Mouse (Mus musculus): Measurements from ENCODE around the gene Fancd2. TPM values are rescaled to one million over a fixed set of nuclear protein-coding genes. Genes with fewer than 3 reads are reported as not detected.

Gene Fancd2
- polyA plus RNA-seq, 1 experiment from 2014 or later, result 10.4 TPM

Small RNA genes within 50 kb of the gene (microRNA-seq; reads per million reads assigned to microRNA genes)
- gene Gm23365, result not detected

Other genes starting within 250 kb of the Fancd2 start
- 0.39 and 0.42 TPM in 2 replicates for gene Cpne9, start 249.4 kb upstream of the Fancd2 start, polyA plus RNA-seq (2016; fragmentation: Nextera tagmentation; extraction: Ambion mirVana)
- gene Brpf1, start 224.5 kb upstream of the Fancd2 start, polyA plus RNA-seq (2016; fragmentation: Nextera tagmentation; extraction: Ambion mirVana), result 28.2 and 28.4 TPM in 2 replicates
- gene Ogg1, start 204.7 kb upstream of the Fancd2 start, polyA plus RNA-seq (2016; fragmentation: Nextera tagmentation; extraction: Ambion mirVana), result 11.1 and 12.0 TPM in 2 replicates
- gene Camk1, start 187.7 kb upstream of the Fancd2 start, polyA plus RNA-seq (2016; fragmentation: Nextera tagmentation; extraction: Ambion mirVana), result 72.5 and 78.4 TPM in 2 replicates
- 64.5 and 66.0 TPM in 2 replicates for gene Tada3, start 153.8 kb upstream of the Fancd2 start, polyA plus RNA-seq (2016; fragmentation: Nextera tagmentation; extraction: Ambion mirVana)
- gene Arpc4, start 153.6 kb upstream of the Fancd2 start, polyA plus RNA-seq (2016; fragmentation: Nextera tagmentation; extraction: Ambion mirVana), result 363 and 371 TPM in 2 replicates
- 8.0 and 8.9 TPM in 2 replicates for gene Ttll3, start 142.4 kb upstream of the Fancd2 start, polyA plus RNA-seq (2016; fragmentation: Nextera tagmentation; extraction: Ambion mirVana)
- gene Rpusd3, start 112.3 kb upstream of the Fancd2 start, polyA plus RNA-seq (2016; fragmentation: Nextera tagmentation; extraction: Ambion mirVana), result 22.0 and 26.1 TPM in 2 replicates
- not detected in 2 replicates for gene Cidec, start 95.9 kb upstream of the Fancd2 start, polyA plus RNA-seq (2016; fragmentation: Nextera tagmentation; extraction: Ambion mirVana)
- gene Jagn1, start 89.1 kb upstream of the Fancd2 start, polyA plus RNA-seq (2016; fragmentation: Nextera tagmentation; extraction: Ambion mirVana), result 69.2 and 71.3 TPM in 2 replicates
- gene Il17re, start 73.2 kb upstream of the Fancd2 start, polyA plus RNA-seq (2016; fragmentation: Nextera tagmentation; extraction: Ambion mirVana), result 0.74 and 1.1 TPM in 2 replicates
- gene Il17rc, start 60.3 kb upstream of the Fancd2 start, polyA plus RNA-seq (2016; fragmentation: Nextera tagmentation; extraction: Ambion mirVana), result 5.4 and 6.0 TPM in 2 replicates
- gene Creld1, start 48.4 kb upstream of the Fancd2 start, polyA plus RNA-seq (2016; fragmentation: Nextera tagmentation; extraction: Ambion mirVana), result 47.5 and 54.3 TPM in 2 replicates
- 2.8 and 3.7 TPM in 2 replicates for gene Prrt3, start 29.8 kb upstream of the Fancd2 start, polyA plus RNA-seq (2016; fragmentation: Nextera tagmentation; extraction: Ambion mirVana)
- 91.6 and 94.0 TPM in 2 replicates for gene Emc3, start within 50 bp of the Fancd2 start, polyA plus RNA-seq (2016; fragmentation: Nextera tagmentation; extraction: Ambion mirVana)
- gene Fancd2os, start 69.0 kb downstream of the Fancd2 start, polyA plus RNA-seq (2016; fragmentation: Nextera tagmentation; extraction: Ambion mirVana), result 0.22 and 0.27 TPM in 2 replicates
- gene Brk1, start 73.1 kb downstream of the Fancd2 start, polyA plus RNA-seq (2016; fragmentation: Nextera tagmentation; extraction: Ambion mirVana), result 201 and 207 TPM in 2 replicates
- gene Vhl, start 92.3 kb downstream of the Fancd2 start, polyA plus RNA-seq (2016; fragmentation: Nextera tagmentation; extraction: Ambion mirVana), result 62.7 and 63.1 TPM in 2 replicates
- gene Irak2, start 106.8 kb downstream of the Fancd2 start, polyA plus RNA-seq (2016; fragmentation: Nextera tagmentation; extraction: Ambion mirVana), result 3.2 and 3.4 TPM in 2 replicates
- 0.81 and 1.0 TPM in 2 replicates for gene Tatdn2, start 165.4 kb downstream of the Fancd2 start, polyA plus RNA-seq (2016; fragmentation: Nextera tagmentation; extraction: Ambion mirVana)
- 0.49 and 0.99 TPM in 2 replicates for gene Ghrl, start 188.2 kb downstream of the Fancd2 start, polyA plus RNA-seq (2016; fragmentation: Nextera tagmentation; extraction: Ambion mirVana)
- 235 and 238 TPM in 2 replicates for gene Sec13, start 209.1 kb downstream of the Fancd2 start, polyA plus RNA-seq (2016; fragmentation: Nextera tagmentation; extraction: Ambion mirVana)